Mouse (Mus musculus): ENCODE measurements at regions not wholly inside any gene's neighbourhood (a gene's known extent, or its start where the extent isn't known, plus 50 kb on each side); places are given as distances from the start of the nearest gene placed in this dataset.

DNA sequence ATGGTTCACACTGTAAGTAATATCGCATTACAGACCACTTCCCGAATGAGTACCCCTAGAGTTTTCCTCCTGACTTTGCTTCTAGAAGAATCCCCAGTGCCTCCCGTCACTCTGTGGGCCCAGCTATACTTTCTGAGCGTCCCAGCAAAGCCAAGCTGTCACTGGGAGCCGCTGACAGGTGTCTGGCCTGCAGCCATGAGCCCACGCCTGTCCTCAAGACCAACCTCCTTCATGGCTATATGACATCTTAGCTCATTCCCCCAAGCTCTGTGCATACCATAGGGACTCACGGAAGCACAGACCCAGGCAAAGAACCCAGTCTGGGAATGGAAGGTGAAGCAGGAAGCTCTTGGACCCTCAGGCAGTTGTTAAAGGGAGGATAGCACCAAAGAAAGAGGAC is 55.3 kb upstream of the Rgma start:
- DNase-seq (ENCODE audit: low read depth, low spot score): no peak

DNA sequence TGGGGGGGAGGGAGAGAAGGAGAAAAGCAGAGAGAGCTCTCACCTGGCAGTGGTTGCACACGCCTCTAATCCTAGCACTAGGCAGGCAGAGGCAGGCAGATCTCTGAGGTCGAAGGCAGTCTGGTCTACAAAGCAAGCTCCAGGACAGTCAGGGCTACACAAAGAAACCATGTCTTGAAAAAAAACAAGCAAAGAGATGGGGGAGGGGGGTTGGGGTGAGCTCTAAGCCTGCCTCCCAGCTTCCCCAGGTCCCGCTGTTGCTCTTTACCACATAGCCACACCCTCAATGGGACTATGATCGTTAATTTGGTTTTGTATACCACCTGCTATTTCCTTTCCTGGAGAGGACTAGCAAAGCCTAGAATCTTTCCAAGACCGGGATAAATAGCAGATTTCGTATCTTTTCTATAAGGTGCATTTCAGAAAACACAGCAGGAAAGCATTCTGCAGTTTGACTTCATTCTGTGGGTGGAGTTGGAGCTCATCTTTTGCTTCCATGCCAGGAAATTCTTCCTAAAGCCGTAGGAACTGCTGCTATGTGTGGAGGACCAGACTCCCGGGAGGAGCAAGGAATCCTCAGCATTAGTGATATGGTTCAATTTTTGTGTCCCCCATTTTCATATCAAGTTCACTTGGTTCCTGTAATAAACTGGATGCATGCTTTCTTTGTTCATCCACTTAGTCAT is 52.7 kb upstream of the Rgma start:
- no peak for DNase-seq (ENCODE audit: low read depth, low spot score)

GRCm38 (mm10) chr7:73323556-73323955 is 51.8 kb upstream of the Rgma start:
- no peak for DNase-seq (ENCODE audit: low read depth, low spot score)

DNA sequence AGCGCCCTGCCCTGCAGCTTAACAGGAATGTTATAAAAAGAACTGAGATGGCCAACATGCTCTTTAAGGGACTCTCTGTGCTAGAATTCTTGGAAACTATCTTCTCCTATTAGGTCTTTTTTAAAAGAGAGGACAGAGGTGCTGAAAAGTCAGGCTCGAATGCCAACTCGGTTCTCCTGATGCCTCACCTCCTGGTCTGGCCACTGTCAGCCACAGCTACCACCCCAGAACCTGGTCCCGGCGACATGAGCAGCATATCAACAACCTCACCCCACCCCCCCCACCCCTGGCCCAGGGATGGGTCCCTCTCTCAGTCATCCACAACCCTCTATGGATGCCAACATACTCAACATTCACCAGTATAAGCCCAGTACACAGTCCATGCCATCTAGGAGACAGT is 49.8 kb upstream of the Rgma start:
- no peak for DNase-seq (ENCODE audit: low read depth, low spot score)
